Mouse (Mus musculus) testis, postnatal 14 days (tissue): ENCODE data around the gene Pnrc2.
A peak's percentile ranks its signal among the peaks of the same experiment; 100 is the strongest.

Experiments used
- DNase-seq: peaks from one replicate; pipeline ENCODE4 v3.0.0; 2021; ENCODE audit warnings: low spot score

Gene Pnrc2

GRCm38 (mm10) chr4:135873526-135874202 is at the start of gene Pnrc2:
Gene Pnrc2, minus strand, starts transcription at chr4:135873850.
- DNase-seq = peak; percentile 93

DNA sequence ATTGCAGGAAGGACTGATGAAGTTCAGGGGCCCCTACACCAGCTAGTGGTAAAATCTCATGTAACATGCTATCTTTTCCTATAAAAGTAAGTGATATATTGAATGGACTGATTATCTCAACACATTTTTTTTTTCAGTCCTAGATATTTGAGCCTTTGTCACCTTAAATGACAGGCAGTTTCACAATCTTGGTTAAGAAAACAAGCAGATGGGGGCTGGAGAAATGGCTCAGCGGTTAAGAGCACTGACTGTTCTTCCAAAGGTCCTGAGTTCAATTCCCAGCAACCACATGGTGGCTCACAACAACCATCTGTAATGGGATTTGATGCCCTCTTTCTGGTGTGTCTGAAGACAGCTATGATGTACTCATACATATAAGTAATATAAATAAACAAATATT is 48.5 kb upstream of the Pnrc2 start:
- DNase-seq = no peak

DNA sequence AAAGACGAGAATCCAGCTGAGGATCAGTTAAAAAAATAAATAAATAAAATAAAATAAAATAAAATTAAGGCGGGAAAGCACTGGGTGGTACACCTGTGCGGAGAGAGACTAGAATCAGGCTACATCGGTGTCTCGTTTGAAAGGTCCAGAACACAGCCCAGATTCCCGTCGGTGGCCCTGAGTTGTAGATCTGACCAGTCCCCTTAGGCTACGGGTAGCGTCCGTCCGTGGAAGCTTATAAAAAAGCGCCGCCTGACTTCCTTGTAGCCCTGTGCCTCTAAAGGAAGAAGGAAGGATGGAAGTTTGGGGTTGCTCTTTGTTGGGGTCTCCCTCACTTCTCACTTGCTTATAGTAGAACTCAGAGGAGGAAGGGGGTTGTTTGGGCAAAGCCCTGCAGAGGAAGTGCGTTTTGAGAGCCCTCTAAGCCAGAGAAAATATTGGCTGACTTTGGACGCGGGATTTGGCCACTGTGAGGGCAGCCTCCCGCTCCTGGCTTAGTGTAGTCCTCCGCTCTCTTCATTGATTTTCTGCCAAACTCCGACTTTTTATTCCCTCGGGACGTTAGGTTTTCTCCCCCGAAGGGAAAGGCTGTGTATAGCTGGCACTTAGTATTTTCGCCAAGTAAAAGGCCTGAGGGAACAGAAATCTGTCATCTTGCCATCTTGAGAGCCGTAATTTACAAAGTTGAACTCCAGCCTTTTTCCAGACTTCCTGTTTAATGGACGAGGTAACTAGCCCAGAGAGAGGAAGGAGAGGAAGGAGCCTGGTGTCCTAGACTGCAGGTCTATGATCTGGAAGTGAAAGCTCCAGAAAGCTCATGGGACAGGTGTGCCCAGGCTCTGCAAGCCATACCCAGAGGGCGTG is 47.8 kb upstream of the Pnrc2 start:
- no peak for DNase-seq

GRCm38 (mm10) chr4:135920304-135921241 is 46.9 kb upstream of the Pnrc2 start, which contains the start of gene Fuca1:
Gene Fuca1, plus strand, starts transcription at chr4:135920735.
- peak; percentile 96 for DNase-seq

DNA sequence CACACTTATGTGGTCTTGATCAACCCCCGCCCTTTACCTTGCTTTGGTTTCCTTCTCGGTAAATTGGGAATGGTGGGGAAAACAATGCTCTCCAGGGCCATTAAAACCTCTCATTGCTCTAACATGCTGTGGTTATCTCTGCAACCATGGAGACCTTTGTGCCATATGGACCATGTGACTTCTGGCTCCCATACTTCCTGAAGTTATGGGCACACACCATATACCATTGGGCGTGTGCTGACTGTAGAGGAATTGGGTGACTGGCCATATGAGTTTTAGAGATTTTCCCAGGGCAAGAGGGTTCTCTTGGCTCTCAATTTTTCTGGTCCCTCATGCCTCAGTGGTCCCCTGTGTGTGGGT is 45.6 kb upstream of the Pnrc2 start:
- DNase-seq = no peak

DNA sequence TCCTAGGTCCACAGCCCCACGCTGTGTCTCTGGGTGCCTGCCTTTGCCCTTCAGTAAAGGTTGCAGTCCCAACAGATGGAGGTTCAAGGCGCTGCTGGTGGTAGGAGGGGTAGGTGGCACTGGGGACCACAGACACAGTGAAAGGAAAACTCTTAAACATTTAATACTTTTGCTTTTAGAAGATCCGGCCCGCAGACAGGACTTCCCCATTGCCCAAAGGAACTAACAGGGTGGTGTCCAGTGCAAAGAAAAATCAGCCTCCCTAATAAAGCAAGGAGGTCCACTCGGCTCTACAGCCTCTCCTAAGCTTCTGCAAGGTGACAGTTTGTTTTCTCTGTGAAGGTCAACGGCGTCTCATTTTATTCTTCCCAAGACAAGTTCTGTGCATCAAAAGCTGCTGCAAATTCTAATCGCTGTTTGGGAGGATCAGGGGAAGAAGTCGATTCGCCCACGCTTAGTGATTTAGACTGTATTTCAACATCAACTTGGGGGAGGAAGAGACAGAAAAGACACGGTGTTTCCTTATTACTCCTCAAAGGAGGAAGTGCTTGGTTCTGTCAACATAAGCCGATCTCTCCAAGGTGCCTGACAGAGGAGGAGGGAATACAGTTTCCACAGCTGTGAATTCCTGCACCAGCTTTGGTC is 45.1 kb upstream of the Pnrc2 start:
- DNase-seq = no peak

DNA sequence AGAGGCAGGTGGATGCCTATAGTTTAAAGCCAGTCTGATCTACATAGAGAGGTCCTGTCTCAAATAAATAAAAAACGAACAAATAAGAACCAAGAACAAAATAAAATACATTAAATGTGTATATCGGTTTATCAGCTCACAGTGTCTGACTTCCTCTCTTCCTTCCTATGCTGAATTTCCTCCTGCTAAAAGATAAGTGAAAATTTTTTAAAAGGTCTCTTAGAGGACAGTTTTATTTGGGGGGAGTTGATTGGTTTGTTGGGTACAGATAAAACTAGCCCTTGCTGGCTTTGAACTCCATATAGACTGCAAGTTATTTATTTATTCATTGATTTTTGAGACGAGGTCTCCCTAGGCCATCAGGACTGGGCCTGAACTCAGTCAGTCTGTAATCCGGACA is 39.8 kb upstream of the Pnrc2 start:
- DNase-seq = no peak

DNA sequence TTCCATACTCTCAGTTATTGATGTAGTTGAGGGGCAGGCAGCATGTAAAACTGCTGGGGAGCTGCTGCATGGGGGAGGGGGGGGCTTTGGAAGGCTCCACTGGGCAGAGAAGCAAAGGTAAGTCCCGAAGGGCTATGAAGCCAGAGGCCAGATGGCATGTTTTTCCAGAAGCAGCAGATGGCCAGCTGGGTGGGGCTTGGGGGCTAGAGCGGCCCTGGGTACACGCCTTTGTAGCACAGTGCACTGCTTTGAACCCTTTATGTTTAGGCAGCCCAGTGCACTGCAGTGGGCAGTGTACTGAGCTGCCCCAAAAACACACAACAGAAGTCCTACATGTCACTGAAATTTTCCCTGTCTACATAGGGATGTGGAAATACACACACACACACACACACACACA is 39.2 kb upstream of the Pnrc2 start:
- no peak for DNase-seq

DNA sequence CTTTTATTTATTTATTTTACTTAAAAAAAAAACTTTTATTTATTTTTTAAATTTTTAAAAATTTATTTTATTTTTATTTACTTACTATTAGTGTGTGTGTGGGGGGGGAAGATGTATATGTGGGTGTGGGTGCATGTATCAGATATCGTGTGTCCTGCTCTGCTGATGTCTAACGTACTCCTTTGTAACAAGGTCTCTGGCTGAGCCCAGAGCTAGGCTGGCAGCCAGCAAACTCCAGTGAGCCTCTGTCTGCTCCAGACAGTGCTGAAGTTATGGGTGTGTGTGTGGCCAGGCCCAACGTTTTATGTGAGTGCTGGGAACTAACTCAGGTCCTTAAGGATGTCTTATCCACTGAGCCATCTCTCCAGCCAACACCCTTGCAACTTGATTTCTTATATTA is 38.5 kb upstream of the Pnrc2 start:
- no peak for DNase-seq

DNA sequence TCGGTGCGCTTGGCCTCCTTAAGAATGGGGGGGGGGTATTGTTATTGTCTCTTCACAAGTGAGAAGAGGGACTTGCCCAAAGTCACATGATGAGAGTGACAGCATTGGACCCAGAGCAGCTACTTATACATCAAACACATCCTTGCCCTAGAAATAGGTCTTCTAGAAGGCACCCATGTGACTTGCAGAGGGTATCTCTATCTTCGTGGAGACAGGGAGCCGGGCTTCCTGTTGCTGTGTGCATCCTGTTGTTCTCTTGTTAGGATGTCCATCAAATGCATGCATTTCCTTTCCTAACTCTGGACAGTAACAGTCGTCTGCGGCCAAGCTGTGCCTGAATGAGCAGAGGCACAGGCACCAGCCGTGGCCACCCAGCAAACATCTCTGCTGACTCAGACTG is 37.9 kb upstream of the Pnrc2 start:
- DNase-seq = no peak

DNA sequence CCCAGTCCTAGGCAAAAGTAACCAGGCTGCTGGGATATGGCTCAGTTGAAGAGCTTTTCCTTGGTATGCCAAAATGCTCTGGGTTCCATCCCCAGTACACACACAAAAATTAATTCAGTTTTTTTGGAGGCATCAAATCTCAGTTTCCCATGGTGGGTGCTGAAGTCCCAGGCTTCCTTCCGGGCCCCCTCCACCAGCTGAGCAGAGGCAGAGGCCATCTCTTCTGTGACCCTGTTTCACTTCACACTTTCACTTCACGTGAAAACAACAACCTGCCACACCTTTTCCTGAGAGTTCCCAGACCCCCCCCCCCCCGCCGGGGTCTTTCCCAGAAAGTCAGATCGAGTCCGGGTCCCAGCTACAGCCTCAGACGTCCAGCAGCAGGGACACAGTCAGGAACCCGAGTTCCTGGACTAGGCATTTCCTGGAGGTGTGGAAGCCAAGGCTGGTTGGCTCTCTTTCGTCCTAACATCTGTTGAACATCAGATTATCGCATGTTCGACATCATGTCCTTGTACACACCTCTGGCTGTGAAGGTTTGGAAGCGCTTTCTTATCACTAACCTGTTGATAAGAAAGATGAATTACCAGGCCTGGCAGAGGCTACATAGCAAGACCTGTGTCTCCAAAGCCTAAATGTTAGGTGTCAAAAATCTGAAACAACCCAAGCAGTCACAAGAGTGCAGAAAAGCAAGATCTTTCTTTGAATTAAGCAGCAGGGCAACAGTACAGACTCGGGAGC is 35.8 kb upstream of the Pnrc2 start:
- no peak for DNase-seq

- no peak for DNase-seq
Measured at GRCm38 (mm10) chr4:135906633-135907032, 33.0 kb upstream of the Pnrc2 start.

DNA sequence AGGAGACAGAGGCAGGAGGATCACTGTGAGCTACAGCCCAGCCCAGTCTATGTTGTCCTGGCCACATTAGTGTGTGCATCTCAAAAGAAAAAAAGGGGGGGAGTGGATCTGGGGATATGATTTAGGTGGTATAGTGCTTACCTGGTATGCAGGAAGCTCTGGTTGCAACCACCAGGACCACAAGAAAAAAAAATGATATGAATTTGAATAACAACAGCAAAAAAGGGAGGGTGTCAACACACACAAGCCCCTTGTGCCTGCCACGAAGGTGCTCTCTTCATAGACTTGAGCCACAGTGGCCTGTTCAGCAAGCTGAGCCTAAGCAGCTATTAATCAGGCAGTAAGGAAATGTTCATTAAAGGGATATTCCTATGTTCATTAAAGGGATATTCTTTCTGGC is 31.2 kb upstream of the Pnrc2 start:
- no peak for DNase-seq

- DNase-seq = no peak
Measured at GRCm38 (mm10) chr4:135902606-135903242, 29.1 kb upstream of the Pnrc2 start.

DNA sequence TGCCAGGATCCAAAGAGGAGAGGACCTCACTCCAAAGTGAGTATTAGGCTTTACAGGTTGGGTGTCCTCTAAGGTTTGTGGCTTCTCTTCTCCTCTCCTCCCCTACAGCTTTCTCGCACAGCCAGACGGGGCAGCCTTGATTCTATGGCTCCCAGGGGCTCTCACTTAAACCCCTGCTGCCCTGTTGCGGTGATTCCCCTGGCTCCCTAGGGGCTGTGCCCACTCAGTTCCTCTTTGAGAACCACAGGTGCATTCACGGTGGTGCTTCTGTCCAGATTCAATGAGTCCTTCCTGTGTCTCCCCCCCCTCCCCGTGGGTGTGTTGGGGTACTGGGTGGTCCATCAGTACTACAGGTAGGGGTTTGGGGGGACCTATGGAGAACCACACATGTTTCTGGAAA is 26.4 kb upstream of the Pnrc2 start:
- DNase-seq = no peak

DNA sequence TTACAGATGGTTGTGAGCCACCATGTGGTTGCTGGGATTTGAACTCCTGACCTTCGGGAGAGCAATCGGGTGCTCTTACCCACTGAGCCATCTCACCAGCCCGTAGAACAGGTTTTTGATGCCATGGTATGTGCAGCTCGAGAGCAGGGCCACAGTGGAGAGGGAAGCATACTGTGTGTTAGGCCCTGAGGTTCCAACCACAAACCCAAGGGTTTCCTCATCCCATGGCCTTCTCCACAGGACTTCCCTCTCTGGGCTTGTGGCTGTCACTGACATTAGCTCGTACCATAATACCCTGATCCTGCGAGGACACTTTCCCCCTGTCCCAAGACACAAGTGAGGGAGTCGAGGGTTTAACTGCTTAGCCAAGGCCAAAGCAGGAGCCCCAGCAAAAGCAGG is 25.4 kb upstream of the Pnrc2 start:
- DNase-seq = no peak

DNA sequence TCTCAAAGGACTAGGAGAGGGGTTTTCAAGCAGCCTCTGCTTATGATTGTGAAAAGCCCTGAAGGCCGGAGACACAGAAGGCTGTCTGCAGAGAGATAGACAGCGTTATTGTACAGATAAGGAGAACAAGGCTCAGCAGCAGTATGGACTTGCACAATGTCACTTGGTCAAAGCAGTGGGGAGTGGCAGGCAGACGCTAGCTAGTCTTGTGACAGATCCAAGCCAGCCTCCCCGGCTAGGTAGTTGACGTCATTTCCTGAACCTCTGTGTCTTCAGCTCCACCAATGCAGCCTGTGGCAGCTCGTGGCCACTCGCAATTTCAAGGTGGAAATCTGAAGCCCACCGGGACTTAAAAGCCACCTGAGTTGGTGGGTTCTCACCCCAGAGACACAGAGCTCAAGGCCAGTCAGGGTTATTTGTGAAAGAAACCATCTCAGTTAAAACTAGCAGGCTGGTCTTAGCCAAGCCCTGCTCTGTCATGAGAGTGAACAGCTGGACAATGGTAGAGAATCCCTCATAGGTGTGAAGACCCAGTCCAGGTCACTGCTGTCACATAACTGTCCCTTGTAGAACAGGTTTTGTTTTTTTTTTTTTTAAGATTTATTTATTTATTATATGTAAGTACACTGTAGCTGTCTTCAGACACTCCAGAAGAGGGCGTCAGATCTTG is 24.9 kb upstream of the Pnrc2 start:
- no peak for DNase-seq

DNA sequence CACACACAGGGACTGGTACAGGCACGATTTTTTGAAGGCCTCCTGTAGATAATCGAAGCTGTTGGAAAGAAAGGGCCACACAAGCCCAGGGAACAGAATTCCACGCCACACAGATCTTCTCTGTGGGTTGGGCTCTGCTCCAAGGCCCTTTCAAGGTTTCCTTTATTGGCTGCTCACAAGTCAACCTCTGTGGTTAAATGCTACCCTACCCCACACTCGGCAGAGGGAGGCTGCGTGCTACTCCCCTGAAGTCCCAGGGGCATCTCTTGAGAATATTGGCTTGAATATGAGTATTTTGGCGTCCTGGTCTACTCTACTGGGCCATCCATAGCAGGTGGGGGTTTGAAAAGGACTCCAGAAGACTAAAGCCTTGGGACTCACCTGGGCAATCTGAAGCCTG is 22.5 kb upstream of the Pnrc2 start:
- no peak for DNase-seq

- no peak for DNase-seq
Measured at GRCm38 (mm10) chr4:135895071-135895571, 21.5 kb upstream of the Pnrc2 start, which contains the start of gene Cnr2. Gene Cnr2, plus strand, starts transcription at chr4:135895394.

DNA sequence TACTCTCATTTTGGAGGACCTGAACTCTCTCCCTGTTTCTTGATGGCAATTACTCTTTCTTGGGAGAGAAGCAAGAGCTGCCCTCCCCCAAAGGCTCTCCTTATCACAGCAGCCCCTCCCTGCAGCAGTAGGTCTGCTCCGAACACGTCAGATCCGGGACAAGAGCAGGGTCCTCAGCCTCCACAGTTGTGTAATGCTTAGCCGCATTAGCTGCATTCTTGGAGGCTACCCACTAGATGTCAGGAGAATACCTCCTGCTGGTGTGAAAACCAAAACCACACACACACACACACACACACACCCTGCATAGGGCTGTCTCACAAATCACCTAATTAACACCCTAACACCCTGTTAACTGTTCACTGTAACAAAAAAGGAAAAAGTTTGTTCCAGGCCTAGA is 19.2 kb upstream of the Pnrc2 start:
- no peak for DNase-seq
